Mouse (Mus musculus): ENCODE data around the gene Lipe. TPM values are rescaled to one million over a fixed set of nuclear protein-coding genes. Genes with fewer than 3 reads are reported as not detected.
A peak's percentile ranks its signal among the peaks of the same experiment; 100 is the strongest.

Lipe gene
- polyA plus RNA-seq (2015; fragmentation: Nextera tagmentation; extraction: Ambion mirVana): 9.1 and 11.8 TPM in 2 replicates

DNA sequence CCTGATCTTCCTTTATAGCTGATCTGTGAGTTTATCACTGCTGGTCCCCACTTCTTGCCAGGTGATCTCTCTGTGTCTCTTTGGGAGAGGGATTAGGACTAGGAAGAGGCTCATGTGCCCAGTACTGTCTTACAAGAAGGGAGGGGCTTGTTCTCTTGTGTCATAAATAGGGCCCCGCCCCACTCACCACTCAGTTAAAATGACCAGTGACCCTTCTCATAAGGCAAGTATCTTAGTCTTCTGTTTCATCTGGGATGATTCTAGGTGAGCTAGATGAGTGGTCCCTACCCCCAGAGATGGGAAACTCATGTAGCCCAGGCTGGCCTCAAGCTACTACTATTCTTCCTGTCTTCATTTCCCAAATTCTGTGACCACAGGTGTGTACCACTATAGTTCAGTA is at the start of gene Lipe:
Gene Lipe (minus strand): TSS at position 101 of the 400 bp plus-strand sequence.
- H3K4me2 ChIP-seq (ENCODE audit: low read depth, low read length): no peak within 1 kb of the TSS
- no peak for ATAC-seq
- no peaks in the 10 kb centered on the region for H3K27me3 ChIP-seq (replicated peaks; ENCODE audit: control insufficient read depth, insufficient read depth, low read length)
- H3K9me3 ChIP-seq (ENCODE audit: control insufficient read depth, low read length): no peaks in the 10 kb centered on the region
- WGBS: 97% methylated on average over 1 of the region's 1 CpGs
- no peak within 1 kb of the TSS for H3K27ac ChIP-seq (ENCODE audit: low read length)
- peaks cover 14% of the 10 kb centered on the region for H3K4me1 ChIP-seq (ENCODE audit: control insufficient read depth, insufficient read depth, low read length)
- no peak within 1 kb of the TSS for H3K9ac ChIP-seq (ENCODE audit: low read depth, low read length)
- H3K36me3 ChIP-seq (ENCODE audit: control insufficient read depth, insufficient read depth, low read length): no peaks in the 10 kb centered on the region
- H3K4me3 ChIP-seq (ENCODE audit: low read length): no peak within 1 kb of the TSS

DNA sequence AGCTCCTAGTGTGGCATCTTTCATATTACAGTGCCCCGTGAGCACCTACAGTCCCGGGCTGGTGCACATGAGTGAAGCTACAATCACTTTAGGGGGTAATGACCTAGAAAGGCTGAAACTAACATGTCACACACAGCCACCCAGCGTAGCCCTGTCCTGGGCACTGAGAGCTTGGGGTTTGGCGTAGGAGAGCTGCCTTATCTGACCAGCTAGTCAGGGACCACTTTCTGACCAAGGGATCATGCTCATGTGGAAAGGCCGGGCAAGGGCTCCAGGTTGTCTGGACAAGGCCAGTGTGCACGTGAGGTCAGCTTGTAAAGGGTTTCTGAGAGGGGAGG is 42.3 kb upstream of the Lipe start:
- ATAC-seq: no peak; the same call in 1 of the 2 replicates
- no peak overlapping the region for H3K9ac ChIP-seq (ENCODE audit: low read depth, low read length)
- H3K36me3 ChIP-seq (ENCODE audit: control insufficient read depth, insufficient read depth, low read length): no peaks in the 10 kb centered on the region
- no peaks in the 10 kb centered on the region for H3K4me1 ChIP-seq (ENCODE audit: control insufficient read depth, insufficient read depth, low read length)
- no peak overlapping the region for H3K4me3 ChIP-seq (ENCODE audit: low read length)
- H3K27ac ChIP-seq (ENCODE audit: low read length): no peak overlapping the region
- no peaks in the 10 kb centered on the region for H3K27me3 ChIP-seq (replicated peaks; ENCODE audit: control insufficient read depth, insufficient read depth, low read length)
- no peak overlapping the region for H3K4me2 ChIP-seq (ENCODE audit: low read depth, low read length)
- H3K9me3 ChIP-seq (ENCODE audit: control insufficient read depth, low read length): no peaks in the 10 kb centered on the region
- WGBS: 87% methylated on average over 6 of the region's 6 CpGs

DNA sequence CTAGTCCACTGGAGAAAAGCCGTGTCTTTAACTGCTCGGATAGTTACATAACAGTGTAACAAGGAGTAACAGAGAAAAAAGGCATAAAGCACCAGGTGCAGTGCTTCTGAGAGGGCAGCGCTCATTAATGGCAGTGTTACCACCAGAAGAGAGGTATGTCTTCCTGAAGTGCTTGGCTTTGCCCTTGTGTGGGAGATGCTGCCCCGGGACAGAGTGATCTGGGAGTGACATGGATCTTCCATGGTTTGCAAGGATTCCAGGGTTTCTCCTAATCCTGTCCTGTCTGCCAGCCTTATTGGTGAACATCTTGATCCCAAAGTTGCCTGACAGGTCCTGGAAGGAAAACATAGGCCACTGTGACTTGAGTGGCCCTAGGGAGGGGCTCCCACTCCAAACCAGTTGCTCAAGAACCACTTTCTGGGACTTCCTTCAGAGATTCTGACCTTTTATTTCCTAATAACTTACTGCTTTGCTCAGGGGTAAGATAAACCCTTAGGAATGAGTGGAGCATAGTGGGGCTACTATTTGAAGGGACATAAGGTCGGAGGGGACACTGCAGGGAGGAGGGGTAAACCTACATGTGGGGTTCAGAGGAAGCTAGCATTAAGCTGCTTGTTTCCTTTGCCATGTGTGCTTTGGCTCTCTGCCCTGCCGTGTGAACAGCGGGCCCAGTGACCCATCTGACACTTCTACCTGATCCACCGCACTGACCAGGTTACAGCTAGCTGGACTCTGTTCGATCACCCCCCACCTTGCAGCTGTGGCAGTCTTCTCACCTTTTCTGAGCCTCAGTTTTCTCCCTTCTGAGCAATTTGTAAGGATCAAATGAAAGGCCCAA is 41.7 kb upstream of the Lipe start:
- H3K36me3 ChIP-seq (ENCODE audit: control insufficient read depth, insufficient read depth, low read length): no peaks in the 10 kb centered on the region
- 83% methylated on average over 9 of the region's 9 CpGs for WGBS

DNA sequence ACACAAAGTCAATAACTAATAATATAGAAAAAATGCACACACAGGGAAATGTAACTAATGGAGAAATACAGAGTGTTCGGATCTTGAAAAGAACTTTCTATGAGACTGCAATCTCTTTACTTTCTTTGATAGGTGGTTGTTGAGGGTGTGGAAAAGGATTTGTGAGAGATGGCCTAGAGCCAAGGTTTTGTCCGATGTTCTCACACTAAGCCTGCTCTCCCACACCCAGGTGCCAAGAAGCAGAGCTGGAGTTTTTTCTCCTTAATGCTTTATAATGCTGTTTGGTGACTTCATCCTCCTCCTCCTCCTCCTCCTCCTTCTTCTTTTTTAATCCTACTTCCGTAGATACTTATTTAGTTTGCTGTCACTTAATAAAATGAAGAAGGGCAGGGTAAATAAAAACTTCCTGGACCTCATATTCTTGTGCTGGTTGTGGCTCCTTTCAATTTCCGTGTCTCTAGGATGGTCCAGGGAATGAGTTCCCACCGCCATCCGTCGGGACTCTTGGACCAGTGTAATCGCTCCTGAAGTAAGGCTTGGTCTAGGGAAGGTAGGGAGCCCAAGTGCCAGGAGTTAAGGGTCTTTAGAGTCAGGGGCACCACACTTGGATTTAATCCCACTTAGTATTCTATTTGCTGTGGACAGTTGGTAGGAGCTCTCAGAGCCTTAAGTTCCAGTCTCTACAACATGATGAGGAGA is 40.8 kb upstream of the Lipe start:
- Histone ChIP-seq H3K4me2 (ENCODE audit: low read depth, low read length) (no peak overlapping the region), H3K27ac (ENCODE audit: low read length) (no peak overlapping the region), H3K4me1 (ENCODE audit: control insufficient read depth, insufficient read depth, low read length) (no peaks in the 10 kb centered on the region), H3K4me3 (ENCODE audit: low read length) (no peak overlapping the region), H3K27me3 (replicated peaks; ENCODE audit: control insufficient read depth, insufficient read depth, low read length) (no peaks in the 10 kb centered on the region), H3K9ac (ENCODE audit: low read depth, low read length) (no peak overlapping the region), H3K36me3 (ENCODE audit: control insufficient read depth, insufficient read depth, low read length) (no peaks in the 10 kb centered on the region), H3K9me3 (ENCODE audit: control insufficient read depth, low read length) (no peaks in the 10 kb centered on the region)
- ATAC-seq: no peak
- WGBS: 85% methylated on average over 8 of the region's 8 CpGs

More for the DNA sequence above, 41.7 kb upstream of the Lipe start:
- Histone ChIP-seq H3K27ac (ENCODE audit: low read length) (no peak overlapping the region), H3K9me3 (ENCODE audit: control insufficient read depth, low read length) (no peaks in the 10 kb centered on the region), H3K4me2 (ENCODE audit: low read depth, low read length) (no peak overlapping the region), H3K27me3 (replicated peaks; ENCODE audit: control insufficient read depth, insufficient read depth, low read length) (no peaks in the 10 kb centered on the region), H3K4me3 (ENCODE audit: low read length) (no peak overlapping the region), H3K9ac (ENCODE audit: low read depth, low read length) (no peak overlapping the region), H3K4me1 (ENCODE audit: control insufficient read depth, insufficient read depth, low read length) (no peaks in the 10 kb centered on the region)
- ATAC-seq: peak; percentile 44; the same call in 1 of the 2 replicates

DNA sequence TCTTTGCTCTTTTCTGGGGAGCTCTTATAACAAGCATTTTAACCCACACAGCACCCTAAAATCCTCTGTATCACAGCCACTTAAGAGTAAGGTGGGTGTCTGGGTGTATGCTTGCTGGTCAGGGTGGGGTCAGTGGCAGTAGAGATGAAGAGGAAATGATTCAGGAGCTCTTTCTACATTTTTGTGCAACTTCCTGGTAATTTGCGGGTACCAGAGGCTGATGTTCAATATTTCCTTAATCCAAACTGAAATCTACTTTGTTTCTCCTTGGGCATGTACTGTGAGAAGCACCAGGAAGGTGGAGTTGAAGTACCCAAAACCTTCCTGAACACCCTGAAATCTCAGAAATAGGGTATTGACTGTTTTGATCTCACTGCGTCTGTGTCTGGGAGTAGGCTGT is 38.2 kb upstream of the Lipe start:
- H3K4me3 ChIP-seq (ENCODE audit: low read length): no peak overlapping the region
- no peaks in the 10 kb centered on the region for H3K36me3 ChIP-seq (ENCODE audit: control insufficient read depth, insufficient read depth, low read length)
- no peak for ATAC-seq
- H3K27ac ChIP-seq (ENCODE audit: low read length): no peak overlapping the region
- H3K4me2 ChIP-seq (ENCODE audit: low read depth, low read length): no peak overlapping the region
- H3K27me3 ChIP-seq (replicated peaks; ENCODE audit: control insufficient read depth, insufficient read depth, low read length): no peaks in the 10 kb centered on the region
- no peaks in the 10 kb centered on the region for H3K9me3 ChIP-seq (ENCODE audit: control insufficient read depth, low read length)
- no peak overlapping the region for H3K9ac ChIP-seq (ENCODE audit: low read depth, low read length)
- peaks cover 10% of the 10 kb centered on the region for H3K4me1 ChIP-seq (ENCODE audit: control insufficient read depth, insufficient read depth, low read length)
- WGBS: 77% methylated on average over 2 of the region's 2 CpGs

DNA sequence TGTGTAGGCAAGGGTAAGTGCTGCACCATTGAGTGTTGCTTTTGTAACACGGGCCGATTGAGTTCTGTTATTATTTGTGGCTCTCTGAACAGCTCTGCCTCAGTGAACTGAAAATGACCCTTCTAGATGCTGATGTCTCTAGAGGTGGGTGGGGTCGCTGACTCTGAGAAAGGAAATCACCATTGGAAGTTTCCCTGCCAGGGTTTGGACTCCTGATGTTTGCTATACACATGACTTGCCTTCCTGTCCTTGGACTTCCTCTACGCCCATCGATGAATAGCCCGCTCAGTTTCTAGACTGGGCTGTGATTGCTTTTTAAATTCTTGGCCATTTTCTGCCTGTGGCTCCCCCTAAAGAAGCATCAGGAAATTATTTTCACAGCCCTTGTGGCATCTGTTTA is 37.7 kb upstream of the Lipe start:
- ATAC-seq: no peak

DNA sequence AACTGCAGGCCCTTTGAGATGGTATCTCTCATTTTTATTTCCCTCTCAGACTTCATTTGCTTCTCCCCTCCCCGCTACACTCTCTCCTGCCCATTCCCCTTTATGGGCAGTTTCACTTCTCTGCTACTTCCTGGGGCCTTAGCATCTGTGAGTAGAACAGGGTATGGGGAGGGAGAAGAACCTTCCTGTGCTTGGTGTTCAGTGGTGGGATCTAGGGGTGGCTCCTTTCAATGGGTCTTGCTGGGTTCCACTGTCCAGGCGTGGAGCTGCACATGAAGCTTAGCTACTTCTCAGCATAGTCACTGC is 37.0 kb upstream of the Lipe start:
- Histone ChIP-seq H3K27me3 (replicated peaks; ENCODE audit: control insufficient read depth, insufficient read depth, low read length) (no peaks in the 10 kb centered on the region), H3K9ac (ENCODE audit: low read depth, low read length) (no peak overlapping the region), H3K27ac (ENCODE audit: low read length) (peak overlapping the region; percentile 25; the same call in 1 of the 2 replicates), H3K4me1 (ENCODE audit: control insufficient read depth, insufficient read depth, low read length) (peaks cover 10% of the 10 kb centered on the region), H3K4me2 (ENCODE audit: low read depth, low read length) (no peak overlapping the region), H3K4me3 (ENCODE audit: low read length) (no peak overlapping the region), H3K9me3 (ENCODE audit: control insufficient read depth, low read length) (no peaks in the 10 kb centered on the region), H3K36me3 (ENCODE audit: control insufficient read depth, insufficient read depth, low read length) (no peaks in the 10 kb centered on the region)
- no peak for ATAC-seq
- WGBS: 83% methylated on average over 2 of the region's 2 CpGs

More for the DNA sequence above, 37.7 kb upstream of the Lipe start:
- no peak overlapping the region; the same call in 1 of the 2 replicates for H3K27ac ChIP-seq (ENCODE audit: low read length)
- 82% methylated on average over 6 of the region's 6 CpGs for WGBS
- no peak overlapping the region for H3K4me3 ChIP-seq (ENCODE audit: low read length)
- H3K4me2 ChIP-seq (ENCODE audit: low read depth, low read length): no peak overlapping the region
- peaks cover 10% of the 10 kb centered on the region for H3K4me1 ChIP-seq (ENCODE audit: control insufficient read depth, insufficient read depth, low read length)
- no peaks in the 10 kb centered on the region for H3K36me3 ChIP-seq (ENCODE audit: control insufficient read depth, insufficient read depth, low read length)
- H3K9me3 ChIP-seq (ENCODE audit: control insufficient read depth, low read length): no peaks in the 10 kb centered on the region
- no peaks in the 10 kb centered on the region for H3K27me3 ChIP-seq (replicated peaks; ENCODE audit: control insufficient read depth, insufficient read depth, low read length)
- H3K9ac ChIP-seq (ENCODE audit: low read depth, low read length): no peak overlapping the region

DNA sequence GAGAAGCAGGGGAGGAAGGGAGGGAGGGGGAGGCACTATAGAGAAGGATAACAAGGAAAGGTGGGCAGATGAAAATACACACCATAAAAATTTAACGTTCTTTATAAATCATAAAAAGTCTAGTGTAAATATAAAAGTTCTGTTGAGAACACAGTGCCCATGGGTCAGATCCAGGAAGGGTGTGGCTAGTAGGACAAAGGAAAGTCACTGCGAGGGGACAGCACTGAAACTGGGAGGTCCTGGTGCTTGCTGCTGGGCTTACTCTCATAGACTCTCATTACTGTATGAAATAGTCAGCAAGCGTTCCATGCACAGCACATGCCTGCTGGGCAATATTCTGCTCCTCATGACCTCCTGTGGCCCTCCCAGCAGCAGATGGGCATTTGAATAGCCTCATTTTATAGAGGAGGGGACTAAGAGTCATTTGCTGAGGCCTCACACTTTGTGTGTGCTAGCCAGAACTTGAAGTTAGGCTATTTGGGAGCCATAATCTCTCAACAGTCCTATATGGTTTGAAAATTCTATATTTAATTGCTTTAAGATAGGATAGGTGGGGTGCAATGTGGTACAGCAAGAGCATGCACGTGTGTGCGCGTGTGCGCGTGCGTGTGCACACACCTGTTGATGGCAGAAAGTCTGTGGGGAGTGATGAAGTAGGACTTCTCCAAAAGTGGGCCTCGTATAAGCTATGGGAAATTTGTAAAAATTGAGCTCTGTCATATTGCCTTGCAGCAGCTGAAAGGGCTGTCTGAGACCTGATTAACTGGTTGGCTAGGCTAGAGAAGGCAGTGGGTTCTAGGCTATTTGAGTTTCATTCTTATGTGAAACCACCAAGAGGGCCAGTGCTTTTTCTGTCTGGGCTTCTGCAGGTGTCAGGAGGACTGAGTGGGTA is 36.4 kb upstream of the Lipe start:
- no peak overlapping the region for H3K4me2 ChIP-seq (ENCODE audit: low read depth, low read length)
- H3K9me3 ChIP-seq (ENCODE audit: control insufficient read depth, low read length): no peaks in the 10 kb centered on the region
- 80% methylated on average over 10 of the region's 10 CpGs for WGBS
- H3K9ac ChIP-seq (ENCODE audit: low read depth, low read length): no peak overlapping the region
- H3K36me3 ChIP-seq (ENCODE audit: control insufficient read depth, insufficient read depth, low read length): no peaks in the 10 kb centered on the region
- H3K27me3 ChIP-seq (replicated peaks; ENCODE audit: control insufficient read depth, insufficient read depth, low read length): no peaks in the 10 kb centered on the region
- H3K4me1 ChIP-seq (ENCODE audit: control insufficient read depth, insufficient read depth, low read length): peaks cover 10% of the 10 kb centered on the region
- no peak for ATAC-seq
- H3K27ac ChIP-seq (ENCODE audit: low read length): peak overlapping the region; percentile 4; the same call in 1 of the 2 replicates
- H3K4me3 ChIP-seq (ENCODE audit: low read length): no peak overlapping the region
